Mouse (Mus musculus): ENCODE results near the gene Kcnj12.

DNA sequence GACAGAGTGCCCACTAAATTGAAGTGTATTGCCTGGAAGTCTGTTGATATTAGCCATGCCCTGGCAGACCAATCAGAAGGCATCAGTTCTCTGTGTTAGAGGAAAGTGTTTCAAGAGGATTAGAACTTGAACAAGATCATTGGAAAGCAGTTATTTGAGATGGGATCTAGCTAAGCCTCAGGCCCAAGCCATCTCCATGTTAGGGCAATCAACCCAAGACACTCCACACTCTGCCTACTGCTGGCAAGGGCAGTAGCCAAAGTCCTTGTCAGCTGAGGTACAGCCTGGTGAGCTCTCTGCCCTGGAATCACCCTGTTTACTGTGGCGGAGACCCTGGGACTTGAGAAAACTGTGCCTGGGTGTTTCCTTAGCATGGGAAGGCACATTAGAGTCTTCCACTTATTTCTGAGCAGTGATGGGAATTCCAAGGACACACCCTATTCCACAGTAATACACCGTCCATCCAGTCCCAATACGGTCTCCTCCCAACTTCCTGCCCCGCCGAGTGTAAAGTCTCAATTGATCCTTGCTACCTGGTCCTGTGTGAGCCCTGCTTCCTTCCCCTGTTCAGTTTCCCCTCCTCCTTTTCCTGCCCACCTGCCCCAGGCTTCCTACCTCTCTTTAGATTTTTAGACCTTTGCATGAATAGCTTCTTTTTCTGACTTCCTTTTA, 52.4 kb downstream of the Kcnj12 start:
- TF ChIP-seq CTCF (IDR thresholded peaks at IDR 0.05; ENCODE audit: extremely low read depth, insufficient read depth, insufficient read length, insufficient replicate concordance) (no peak), POLR2A (IDR thresholded peaks at IDR 0.05; ENCODE audit: low read depth, low read length) (no peak)
